Comparison of ENCODE assay signal across 19 mouse cellular contexts in genomic region chr12:86364756-86365155, GRCm38 (mm10). TPM values are rescaled to one million over a fixed set of nuclear protein-coding genes. Genes with fewer than 3 reads are reported as not detected.
"Had no signal": no experiment of that assay in that cellular context is flagged by ENCODE, and none has a peak within 500 bp of the region (broad histone marks: within the 10 kb centered on the region; RNA-seq: fewer than 3 reads in every experiment).

No protein-coding gene starts in this region.

- H3K27ac ChIP-seq: kidney, postnatal 0 days; layer of hippocampus, adult 2 months; liver, embryonic 13.5 days; midbrain, embryonic 12.5 days; neural tube, embryonic 12.5 days; neural tube, embryonic 15.5 days; stomach, postnatal 0 days had no signal

- H3K36me3 ChIP-seq: liver, embryonic 13.5 days; midbrain, embryonic 12.5 days; neural tube, embryonic 12.5 days; neural tube, embryonic 15.5 days had no signal

- H3K9me3 ChIP-seq: liver, embryonic 13.5 days; midbrain, embryonic 12.5 days; neural tube, embryonic 12.5 days; neural tube, embryonic 15.5 days had no signal

- H3K4me2 ChIP-seq: liver, embryonic 13.5 days; midbrain, embryonic 12.5 days; neural tube, embryonic 12.5 days; neural tube, embryonic 15.5 days had no signal

- H3K9ac ChIP-seq: liver, embryonic 13.5 days; midbrain, embryonic 12.5 days; neural tube, embryonic 12.5 days; neural tube, embryonic 15.5 days had no signal

- DNase-seq: layer of hippocampus, adult 9-11 months; liver, embryonic 13.5 days; lung, adult 2 months; lung, postnatal 14 days; lung, postnatal 4 days; right cerebral cortex, adult 18-20 months; right cerebral cortex, postnatal 14 days; right cerebral cortex, postnatal 4 days; thymus, adult 2 months; thymus, postnatal 14 days; thymus, postnatal 4 days had no signal

- H3K4me3 ChIP-seq: layer of hippocampus, adult 2 months; liver, embryonic 13.5 days; midbrain, embryonic 12.5 days; neural tube, embryonic 12.5 days; neural tube, embryonic 15.5 days had no signal

- H3K4me1 ChIP-seq: liver, embryonic 13.5 days had no signal

RNA-seq across cellular contexts. Expression of gene Esrrb, which starts 3.8 kb away (rescaled TPM):
- total RNA-seq: megakaryocyte progenitor cell, adult 5-6 weeks; megakaryocyte-erythroid progenitor cell, adult 5-6 weeks had no signal
- polyA plus RNA-seq: liver, embryonic 13.5 days had no signal
